Mouse (Mus musculus): ENCODE measurements around the gene Snx4.

- TF ChIP-seq CTCF (IDR thresholded peaks at IDR 0.05; ENCODE audit: low read depth, low read length) (no peak), POLR2AphosphoS5 (IDR thresholded peaks at IDR 0.05; ENCODE audit: insufficient replicate concordance, low read depth, low read length) (no peak), TAL1 (conservative IDR thresholded peaks at IDR 0.05; ENCODE audit: low read depth, low read length) (0 out of 2 replicates have a peak, but pooled peaks have one; percentile 15), GATA1 (IDR thresholded peaks at IDR 0.05; ENCODE audit: borderline replicate concordance, low read length) (no peak)
Observed at GRCm38 (mm10) chr16:33261584-33262061, 10.4 kb downstream of the Snx4 start.
